Mouse (Mus musculus) kidney, postnatal 10 days (tissue): ENCODE data around the gene Lgals12.
A peak's percentile ranks its signal among the peaks of the same experiment; 100 is the strongest.

Source experiments
- DNase-seq: peaks from one replicate; pipeline ENCODE4 v3.0.0; 2021; ENCODE audit warnings: mixed read lengths

The Lgals12 gene

DNA sequence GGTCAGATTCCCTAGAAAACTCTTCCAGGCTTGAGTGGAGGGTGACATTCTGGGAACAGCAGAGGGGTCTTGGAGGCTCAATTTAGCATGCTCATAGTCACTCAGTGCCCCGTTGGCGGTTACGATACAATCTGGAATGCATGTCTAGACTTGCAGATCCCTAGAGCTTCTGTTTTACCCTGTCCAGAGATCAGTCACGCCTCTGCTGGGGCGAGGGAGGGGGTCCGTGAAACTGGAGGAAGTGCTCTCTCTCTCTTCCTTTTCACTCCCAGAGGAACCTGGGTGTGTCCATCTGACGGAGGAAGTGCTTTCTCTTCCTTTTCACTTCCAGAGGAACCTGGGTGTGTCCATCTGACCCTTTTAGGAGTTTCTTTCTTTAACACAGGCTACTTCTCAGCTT is 23.9 kb downstream of the Lgals12 start:
- DNase-seq, result peak; percentile 33

DNA sequence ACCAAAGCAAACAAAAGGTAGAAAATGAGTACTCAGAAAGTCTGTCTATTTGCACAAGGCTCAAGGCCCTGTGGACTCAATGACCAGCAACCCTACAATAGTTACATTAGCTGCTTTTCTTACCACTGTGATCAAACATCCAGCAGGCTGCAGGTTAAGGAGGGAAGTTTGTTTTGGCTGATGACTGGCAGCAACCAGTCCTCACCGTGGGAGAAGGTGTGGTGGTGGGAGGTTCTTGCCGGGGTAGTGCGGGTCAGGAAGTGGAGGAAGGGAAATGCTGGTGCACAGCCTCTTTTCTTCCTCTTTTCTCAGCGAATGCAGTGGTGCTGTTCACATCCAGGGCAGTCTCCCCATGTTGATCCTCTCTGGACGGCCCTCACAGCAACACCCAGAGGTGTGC is 26.0 kb downstream of the Lgals12 start:
- no peak for DNase-seq

DNA sequence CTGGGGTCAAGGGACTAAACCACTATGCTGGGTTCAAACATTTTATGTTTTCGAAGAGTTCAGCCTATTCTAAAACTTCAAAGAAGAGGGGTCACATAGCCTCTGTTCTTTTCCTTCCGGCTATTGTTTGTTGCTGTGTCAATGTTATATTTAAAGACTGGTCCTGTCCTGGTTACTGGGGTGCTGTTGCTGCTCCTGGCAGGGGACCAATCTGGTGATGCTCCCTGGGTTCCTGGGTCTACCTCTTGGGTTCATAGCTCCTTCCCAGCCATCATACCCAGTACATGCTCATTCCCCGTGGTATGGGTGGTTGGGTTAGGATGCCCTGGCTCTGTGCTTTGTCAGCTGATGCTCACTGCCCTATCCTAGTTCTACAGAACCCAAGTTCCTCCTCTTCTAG is 29.3 kb downstream of the Lgals12 start:
- no peak for DNase-seq

DNA sequence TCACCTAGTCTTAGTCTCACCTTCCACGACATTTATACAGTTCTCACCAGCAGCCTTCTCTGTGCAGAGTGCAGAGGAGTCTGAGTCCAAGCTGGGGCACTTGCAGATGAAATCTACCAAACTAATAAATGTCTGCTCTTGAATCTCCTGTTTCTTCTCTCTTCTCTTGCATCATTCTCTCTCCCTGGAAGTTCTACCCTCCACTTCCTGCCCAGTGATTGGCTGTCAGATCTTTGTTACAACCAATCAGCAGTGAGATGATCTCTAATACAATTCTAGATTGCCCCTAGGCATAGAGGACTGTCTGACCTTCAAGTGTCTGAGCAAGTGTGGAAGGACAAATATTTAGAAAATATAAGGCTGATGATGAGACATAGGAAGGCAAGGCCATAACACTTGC is 30.8 kb downstream of the Lgals12 start:
- no peak for DNase-seq

DNA sequence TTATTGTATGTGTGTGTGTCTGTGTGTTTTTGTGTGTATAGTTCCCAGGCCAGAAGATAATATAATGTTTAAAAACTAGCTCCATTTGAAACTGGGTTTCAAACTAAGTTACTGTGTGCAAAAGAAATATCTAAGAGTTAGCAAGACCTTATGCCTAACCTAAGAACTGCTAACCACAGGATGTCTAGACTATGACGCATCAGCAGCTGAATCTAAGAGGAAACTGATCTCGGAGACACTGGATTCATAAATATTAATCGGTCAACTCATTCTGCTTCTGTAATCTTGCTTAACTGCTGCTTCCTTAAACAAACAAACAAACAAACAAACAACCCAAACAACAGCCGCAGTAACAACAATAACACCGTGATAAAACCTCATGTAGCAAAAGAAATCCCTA is 37.3 kb downstream of the Lgals12 start:
- DNase-seq, result no peak

DNA sequence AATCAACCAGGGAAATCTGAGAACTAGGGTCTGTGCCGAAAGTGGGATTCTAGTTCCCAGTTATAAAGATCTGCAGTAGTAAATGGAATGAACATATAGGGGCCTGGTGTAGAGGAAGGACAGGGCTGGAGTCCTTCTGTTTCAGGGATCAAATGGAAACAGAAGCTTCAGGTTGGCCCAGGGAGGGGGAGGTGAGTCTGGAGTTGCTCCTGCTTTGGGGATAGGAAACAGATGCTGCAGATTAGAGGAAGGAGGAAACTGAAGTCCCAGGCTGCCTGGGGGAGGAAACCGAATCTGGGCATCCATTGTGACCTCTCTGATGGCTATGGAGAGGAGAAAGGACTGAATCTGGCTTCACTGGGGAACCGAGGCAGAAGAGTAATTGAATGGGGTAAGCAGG is 38.6 kb downstream of the Lgals12 start:
- peak; percentile 25 for DNase-seq

DNA sequence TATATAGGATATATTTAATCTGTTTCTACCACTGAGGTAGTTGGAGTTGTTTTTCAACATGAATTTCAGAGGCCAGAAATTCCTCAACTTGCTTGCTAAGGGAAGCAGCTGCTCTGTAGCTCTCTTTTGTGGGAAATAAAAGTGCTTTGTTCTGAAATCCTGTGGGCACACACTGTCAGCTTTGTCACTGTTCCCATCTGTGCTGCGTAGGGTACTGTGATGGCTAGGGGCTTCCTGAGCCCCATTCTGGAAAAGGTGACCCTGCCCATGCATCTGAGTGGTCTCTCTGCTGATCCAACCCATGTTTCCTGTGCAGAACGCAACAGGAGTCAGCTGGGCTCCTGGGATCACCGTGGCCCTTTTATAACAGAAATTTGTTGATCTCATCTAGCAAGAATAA is 40.2 kb downstream of the Lgals12 start:
- DNase-seq, result no peak

DNA sequence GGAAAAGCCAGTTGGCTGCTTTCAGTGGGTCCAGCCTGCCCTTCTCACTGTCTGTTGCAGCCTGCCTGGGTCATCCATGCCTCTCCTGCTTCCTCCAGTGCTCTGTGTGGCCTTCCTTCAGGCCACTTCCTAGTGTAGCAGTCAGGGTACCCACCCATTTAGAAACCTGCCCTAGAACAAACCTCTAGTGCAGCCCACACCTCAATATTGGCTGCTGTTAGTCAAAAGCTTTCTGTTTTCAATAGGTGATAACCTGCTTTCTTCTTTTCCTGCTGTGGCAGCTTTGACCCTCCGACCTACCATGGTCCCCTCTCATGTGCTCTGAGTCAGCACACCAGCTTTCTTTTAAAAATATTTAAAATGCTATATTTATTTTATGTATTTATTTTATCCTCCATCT is 42.5 kb downstream of the Lgals12 start:
- no peak for DNase-seq

DNA sequence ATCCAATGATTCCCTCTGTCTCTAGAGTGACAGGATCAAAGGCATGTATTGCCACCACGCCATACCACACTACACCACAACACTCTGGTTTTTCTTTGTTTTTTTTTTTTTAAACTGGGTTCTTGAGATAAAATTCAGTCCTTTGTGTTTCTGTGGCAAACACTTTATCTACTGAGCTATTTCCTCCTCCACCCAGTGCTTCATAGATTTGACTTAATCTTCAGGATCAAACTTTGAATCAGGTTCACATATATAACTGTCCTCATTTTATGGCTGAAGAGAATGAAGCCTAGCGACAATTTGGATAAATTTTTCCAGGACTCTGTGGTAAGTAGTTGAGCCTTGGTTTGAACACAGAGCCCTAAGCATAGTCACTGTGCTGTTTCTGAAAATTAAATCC is 43.3 kb downstream of the Lgals12 start:
- no peak for DNase-seq

DNA sequence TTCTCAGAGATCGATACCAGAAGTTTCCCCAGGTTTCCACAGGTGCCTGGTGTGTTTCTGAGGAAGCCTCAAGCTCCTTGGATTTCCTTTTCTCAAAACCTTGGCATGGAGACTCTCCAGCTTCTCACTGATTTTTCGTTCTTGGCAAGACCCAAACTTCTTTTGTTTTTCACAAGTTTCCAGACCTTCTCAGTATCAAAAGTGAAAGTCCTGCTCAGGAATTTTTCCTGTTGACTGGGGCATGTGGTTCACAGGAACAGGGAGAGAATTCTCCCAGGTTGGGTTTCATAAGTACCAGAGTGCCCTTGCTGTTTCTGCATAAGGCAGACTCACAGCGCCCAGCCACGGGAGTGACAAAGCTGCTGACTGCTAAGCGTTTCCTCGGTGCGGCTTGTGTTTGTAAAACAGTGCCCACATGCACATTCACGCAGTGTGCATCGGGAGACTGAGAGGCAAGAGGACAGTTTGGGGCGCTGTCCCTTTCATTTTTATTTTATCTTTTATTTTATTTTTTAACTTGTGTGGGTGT is 44.3 kb downstream of the Lgals12 start:
- no peak for DNase-seq

DNA sequence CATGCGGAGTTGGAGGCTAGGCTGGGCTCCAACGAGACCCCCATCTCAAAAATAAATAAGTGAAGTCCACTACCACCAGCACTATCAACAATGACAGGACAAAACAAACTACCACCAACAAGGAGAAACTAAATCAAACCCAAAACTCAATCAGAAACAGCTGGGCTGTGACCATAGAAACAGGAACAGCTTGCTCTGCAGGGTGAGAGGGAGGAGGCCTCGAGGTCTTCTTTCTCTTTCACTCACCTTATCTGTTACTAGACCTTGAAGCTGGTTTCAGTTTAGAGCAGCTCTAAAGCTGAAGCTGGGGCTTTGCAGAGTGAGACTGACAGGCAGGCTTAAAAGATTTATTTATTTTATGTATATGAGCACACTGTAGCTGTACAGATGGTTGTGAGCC is 45.5 kb downstream of the Lgals12 start:
- DNase-seq, result no peak

DNA sequence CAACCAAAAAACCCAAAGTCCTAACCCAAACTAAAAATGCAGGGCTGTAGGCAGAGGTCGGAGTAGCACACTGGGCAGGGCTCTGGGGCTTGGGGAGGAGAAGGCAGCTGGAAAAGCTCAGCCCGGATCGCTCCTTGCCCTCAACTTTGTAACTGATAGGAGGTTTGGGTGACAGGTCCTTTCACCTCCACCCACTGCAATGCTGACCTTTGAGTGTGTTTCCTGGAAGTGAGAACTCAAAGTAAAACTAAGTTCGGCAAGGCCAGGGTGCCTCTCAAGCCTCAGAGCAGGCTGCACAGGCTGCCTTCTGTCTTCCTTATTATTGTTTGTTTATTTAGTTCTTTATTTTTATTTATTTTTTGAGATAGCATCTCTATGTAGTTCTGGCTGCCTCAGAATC is 47.0 kb downstream of the Lgals12 start:
- DNase-seq, result no peak

DNA sequence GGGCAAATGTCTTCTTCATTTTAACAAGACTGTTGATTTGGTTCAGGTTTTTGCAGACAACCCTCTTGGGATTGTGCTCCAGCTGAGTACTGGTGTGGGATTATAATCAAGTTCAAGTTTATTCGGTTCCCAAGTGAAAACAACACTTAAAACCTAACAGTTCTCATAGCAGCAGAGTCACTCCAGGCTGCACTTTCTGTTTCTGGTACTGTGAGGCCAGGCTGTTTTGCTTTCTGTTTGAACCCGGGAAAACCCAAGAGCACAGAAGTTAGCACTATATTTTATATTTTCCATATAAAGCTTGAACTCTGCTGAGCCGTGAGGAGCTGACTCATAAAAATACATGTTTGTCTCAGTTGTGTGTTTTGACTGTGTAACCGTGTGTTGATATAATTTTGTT is 48.3 kb downstream of the Lgals12 start:
- no peak for DNase-seq

DNA sequence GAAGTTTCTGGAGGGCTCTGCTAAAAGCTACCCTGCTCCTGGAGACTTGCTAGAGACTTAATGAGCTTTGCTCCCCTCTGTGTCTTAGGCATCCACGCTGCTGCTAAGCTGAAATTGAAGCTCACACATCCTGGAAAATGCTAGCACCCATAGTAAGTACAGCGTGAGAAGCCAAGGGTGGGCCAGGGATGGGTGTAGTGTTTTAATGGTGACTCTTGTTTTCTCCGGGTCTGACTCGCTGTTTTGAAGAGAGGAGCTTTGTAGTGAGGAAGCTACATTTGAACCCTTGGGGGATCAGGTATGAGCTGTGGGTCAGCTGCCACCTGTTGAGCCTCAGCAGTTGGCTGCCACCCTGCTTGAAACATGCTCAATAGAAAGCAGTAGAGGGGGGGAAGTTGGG is 49.1 kb downstream of the Lgals12 start:
- no peak for DNase-seq

DNA sequence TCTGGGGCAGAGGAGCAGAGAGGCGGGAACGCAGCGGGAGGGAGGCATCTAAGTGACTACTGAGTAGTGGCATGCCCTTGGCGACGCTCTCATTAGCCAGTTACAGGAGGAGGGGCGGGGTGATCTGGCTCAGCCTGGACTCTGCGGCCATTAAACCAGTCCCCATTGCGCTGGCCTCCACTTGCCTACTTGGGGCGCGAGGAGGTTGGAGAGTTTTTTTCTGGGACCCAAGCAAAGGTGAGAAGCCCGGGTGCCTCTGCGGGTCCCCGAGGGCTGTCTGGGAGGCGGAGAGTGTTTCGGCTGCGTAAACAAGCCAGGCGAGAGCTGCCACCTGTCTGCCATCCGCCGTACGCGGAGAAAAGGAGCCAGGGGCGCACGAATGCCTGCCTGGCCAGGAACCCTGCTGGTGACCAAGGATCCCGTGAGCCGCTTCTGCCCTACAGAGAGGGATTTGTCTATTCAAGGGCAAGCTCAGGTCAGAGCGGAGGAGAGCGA is 49.6 kb downstream of the Lgals12 start, which contains the start of gene Pla2g16:
TSS of gene Pla2g16 (plus strand) at position 132 of the 495 bp plus-strand sequence.
- DNase-seq, result peak; percentile 76

DNA sequence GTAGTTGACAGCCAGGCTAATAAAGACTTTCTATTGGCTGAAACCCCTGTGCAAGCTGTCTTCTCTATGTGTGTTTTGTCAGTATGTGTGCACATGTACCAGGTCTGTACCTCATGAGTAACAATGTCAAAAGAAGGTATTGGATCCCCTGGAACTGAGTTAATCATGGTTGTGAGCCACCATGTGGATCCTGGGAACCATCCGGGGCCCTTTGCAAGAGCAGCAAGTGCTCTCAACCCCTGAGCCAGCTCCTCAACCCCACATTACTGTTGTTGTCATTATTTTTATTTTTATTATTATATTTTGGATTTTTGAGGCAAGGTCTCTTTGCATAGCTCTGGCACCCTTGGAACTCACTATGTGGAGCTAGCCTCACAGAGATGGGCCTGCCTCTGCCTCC is 50.4 kb downstream of the Lgals12 start:
- DNase-seq, result no peak

DNA sequence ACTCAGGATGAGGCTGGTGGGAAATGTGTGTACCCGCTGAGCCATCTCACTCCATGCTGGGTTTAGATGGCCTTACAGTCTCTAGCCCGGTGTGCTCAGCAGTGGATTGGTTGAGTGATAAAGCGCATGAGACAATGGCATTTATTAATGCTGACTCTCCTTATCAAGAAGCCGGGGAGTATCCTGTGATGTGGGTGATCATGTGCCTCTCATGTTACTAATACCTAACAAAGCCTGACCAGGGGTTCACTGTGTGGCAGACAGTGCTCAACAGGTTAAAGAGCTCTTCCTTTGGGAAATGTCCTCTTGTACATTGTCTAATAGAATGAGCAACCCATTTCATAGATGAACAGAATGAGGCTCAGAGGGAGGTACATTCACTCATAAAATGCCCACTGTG is 52.1 kb downstream of the Lgals12 start:
- DNase-seq, result no peak

DNA sequence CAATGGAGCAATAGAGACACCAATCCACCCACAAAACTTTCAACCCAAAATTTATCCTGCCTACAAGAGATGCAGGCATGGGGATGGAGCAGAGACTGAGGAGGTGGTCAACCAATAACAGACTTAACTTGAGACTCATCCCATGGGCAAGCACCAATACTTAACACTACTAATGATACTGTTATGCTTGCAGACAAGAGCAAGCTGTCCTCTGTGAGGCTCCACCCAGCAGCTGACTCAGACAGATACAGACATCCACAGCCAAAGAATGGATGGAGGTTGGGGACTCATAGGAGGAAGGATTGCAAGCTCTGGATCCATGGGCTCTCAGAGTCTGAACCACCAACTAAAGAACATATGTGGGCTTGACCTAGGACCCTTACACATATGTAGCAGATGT is 53.6 kb downstream of the Lgals12 start:
- no peak for DNase-seq

DNA sequence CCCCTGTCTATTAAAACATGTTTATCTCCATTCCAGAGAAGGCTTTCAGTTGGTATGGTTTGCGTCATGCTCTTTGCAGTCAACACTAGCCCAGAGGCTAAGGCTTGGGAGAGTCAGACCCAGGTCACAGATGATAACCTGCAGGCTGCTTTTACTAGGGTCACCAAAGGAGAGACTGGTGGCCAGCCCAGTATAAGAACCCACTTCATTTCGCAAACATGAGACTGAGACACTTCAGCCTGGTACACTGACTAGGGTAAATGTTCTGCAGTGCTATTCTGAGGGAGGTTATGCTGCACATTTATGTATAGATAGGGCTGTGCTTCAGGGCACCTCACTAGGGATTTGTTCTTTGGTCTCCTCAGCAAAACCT is 54.7 kb downstream of the Lgals12 start:
- no peak for DNase-seq

DNA sequence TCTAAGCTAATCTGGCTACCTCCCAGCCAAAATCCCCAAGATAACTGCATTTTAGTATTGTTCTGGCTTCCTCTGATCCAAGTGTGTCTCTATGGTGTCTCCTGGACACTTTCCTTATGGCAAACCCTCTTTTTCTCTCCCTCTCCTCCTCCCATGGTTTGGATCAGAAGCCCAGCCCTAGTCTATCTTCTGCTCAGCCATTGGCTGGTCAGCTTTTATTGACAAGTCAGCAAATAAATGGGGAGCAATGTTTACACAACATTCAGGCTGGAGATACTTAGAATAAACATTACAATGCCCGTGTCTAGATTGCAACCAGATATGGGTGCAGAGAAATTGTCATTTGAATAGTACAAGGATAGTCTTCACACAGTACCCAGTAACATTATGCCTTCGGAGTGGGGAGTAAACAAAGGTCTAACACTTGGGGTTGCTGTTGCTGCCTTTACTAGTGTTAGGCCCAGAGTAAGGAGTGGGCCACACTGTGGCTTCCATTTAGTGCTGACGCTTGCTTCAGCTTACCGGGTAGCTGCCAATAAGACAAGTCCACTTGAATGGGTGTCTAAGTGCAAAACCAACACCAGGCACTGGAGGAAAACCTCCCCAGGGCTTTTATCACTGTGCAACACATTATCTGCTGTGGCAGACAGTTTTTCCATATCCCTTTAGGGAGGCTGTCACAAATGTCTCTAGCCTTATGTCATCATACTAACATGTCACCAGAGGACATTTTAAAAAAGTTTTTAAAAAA is 55.3 kb downstream of the Lgals12 start:
- no peak for DNase-seq

DNA sequence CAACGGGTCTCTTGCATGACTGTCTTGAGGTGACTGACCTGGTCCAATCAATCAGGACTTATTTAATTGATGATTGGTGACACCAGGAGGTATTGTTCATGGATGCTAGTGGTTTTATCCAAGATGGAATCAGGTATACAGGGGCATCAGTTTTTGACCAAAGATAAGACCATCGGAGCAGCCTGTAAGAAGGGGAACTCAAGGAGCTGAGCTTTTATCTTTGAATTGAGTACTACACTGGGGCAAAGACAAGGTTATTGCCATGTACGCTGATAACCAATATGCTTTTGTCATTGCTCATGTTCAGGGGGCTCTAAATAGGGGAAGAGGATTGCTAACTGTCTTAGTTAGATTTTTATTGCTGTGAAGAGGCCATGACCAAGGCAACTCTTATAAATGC is 58.1 kb downstream of the Lgals12 start:
- DNase-seq, result no peak
